Mouse (Mus musculus) heart, embryonic 11.5 days (tissue): ENCODE results near the gene Pla2g4b. TPM values are rescaled to one million over a fixed set of nuclear protein-coding genes. Genes with fewer than 3 reads are reported as not detected.

Experiments
- ATAC-seq: fragments of 200-750 bp; cut with Nextera tagmentation; replicated peaks from 2 replicates; pipeline ENCODE4 v1.8.0; 2017; ENCODE audit warnings: moderate library complexity; ENCODE audit not compliant: insufficient number of reproducible peaks, low FRiP score, low TSS enrichment
- H3K27ac ChIP-seq: fragments of 300-500 bp; sonication (generic); 2 replicates; pipeline ENCODE4 v1.5.1; 2014; ENCODE audit warnings: mild to moderate bottlenecking, low read depth, low read length
- H3K27me3 ChIP-seq: fragments of 300-500 bp; sonication (generic); 2 replicates; pipeline ENCODE4 v1.6.1; 2014; ENCODE audit warnings: mild to moderate bottlenecking, low read length, mixed read lengths; ENCODE audit not compliant: control insufficient read depth, insufficient read depth
- H3K36me3 ChIP-seq: fragments of 300-500 bp; sonication (generic); 2 replicates; pipeline ENCODE4 v1.6.1; 2014; ENCODE audit warnings: mild to moderate bottlenecking, low read length, moderate library complexity, mixed read lengths; ENCODE audit not compliant: control insufficient read depth, insufficient read depth
- H3K4me1 ChIP-seq: fragments of 300-500 bp; sonication (generic); 2 replicates; pipeline ENCODE4 v1.6.1; 2014; ENCODE audit warnings: low read length; ENCODE audit not compliant: control insufficient read depth, insufficient read depth
- H3K4me2 ChIP-seq: fragments of 300-500 bp; sonication (generic); 2 replicates; pipeline ENCODE4 v1.6.1; 2014; ENCODE audit warnings: mild to moderate bottlenecking, moderate library complexity
- H3K4me3 ChIP-seq: fragments of 300-500 bp; sonication (generic); 2 replicates; pipeline ENCODE4 v1.5.1; 2014; ENCODE audit warnings: low read depth, low read length
- H3K9ac ChIP-seq: fragments of 300-500 bp; sonication (generic); 2 replicates; pipeline ENCODE4 v1.6.1; 2014; ENCODE audit warnings: mild to moderate bottlenecking, low read depth, low read length, moderate library complexity
- H3K9me3 ChIP-seq: fragments of 300-500 bp; sonication (generic); replicated peaks from 2 replicates; pipeline ENCODE4 v1.6.1; 2016; ENCODE audit warnings: low read length; ENCODE audit not compliant: control insufficient read depth
- WGBS: fragments of 180-500 bp; shearing (Covaris S2); extraction: QIAGEN DNeasy Blood & Tissue Kit; methylation state at CpG from one replicate; pipeline ENCODE4 v1.1.7; 2014; ENCODE audit not compliant: insufficient replicate concordance; 5-methylcytosine and 5-hydroxymethylcytosine counted together
- polyA plus RNA-seq: library from polyadenylated mRNA; unstranded; fragments of >200 nt; fragmentation: Nextera tagmentation; extraction: Ambion mirVana; gene quantifications from 2 replicates; pipeline ENCODE4 v1.2.1, GENCODE M21; 2014

Gene Pla2g4b
- polyA plus RNA-seq, 1 experiment from 2014 or later, result 1.2 TPM

GRCm38 (mm10) chr2:120060651-120061050 lies 27.4 kb downstream of the Pla2g4b start:
- WGBS, result 70% methylated on average over 9 of the region's 9 CpGs
- Histone ChIP-seq H3K9ac (no peak overlapping the region), H3K9me3 (no peaks in the 10 kb centered on the region), H3K4me3 (no peak overlapping the region), H3K4me1 (no peaks in the 10 kb centered on the region; the same call in 1 of the 2 replicates), H3K27me3 (peaks cover 16% of the 10 kb centered on the region; the same call in 1 of the 2 replicates), H3K36me3 (no peaks in the 10 kb centered on the region), H3K4me2 (no peak overlapping the region), H3K27ac (no peak overlapping the region)
- no peak for ATAC-seq

DNA sequence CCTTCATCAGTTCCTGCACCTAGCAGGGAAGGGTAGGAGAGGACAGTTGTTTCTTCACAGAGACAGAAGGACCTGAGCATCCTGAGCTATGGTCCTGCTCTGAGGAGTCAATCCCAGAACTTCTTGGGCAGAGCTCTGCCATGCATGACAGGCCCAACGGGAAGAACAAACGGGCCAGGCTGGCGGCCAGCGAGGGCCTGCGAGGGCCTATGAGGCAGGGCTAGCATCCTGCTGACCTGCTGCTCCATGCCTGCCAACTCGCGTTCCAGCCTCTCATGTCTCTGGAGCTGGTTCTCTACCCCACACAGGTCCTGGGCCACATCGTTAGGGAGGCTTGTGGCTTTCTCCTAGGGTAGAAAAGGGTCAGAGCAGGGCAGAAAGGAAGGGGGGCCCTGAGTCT lies 29.0 kb downstream of the Pla2g4b start:
- H3K4me3 ChIP-seq, result no peak overlapping the region
- peaks cover 16% of the 10 kb centered on the region; the same call in 1 of the 2 replicates for H3K27me3 ChIP-seq
- no peak for ATAC-seq
- no peaks in the 10 kb centered on the region for H3K36me3 ChIP-seq
- 84% methylated on average over 8 of the region's 8 CpGs for WGBS
- H3K4me1 ChIP-seq, result no peaks in the 10 kb centered on the region
- no peak overlapping the region for H3K27ac ChIP-seq
- no peak overlapping the region for H3K9ac ChIP-seq
- no peak overlapping the region for H3K4me2 ChIP-seq
- no peaks in the 10 kb centered on the region for H3K9me3 ChIP-seq

DNA sequence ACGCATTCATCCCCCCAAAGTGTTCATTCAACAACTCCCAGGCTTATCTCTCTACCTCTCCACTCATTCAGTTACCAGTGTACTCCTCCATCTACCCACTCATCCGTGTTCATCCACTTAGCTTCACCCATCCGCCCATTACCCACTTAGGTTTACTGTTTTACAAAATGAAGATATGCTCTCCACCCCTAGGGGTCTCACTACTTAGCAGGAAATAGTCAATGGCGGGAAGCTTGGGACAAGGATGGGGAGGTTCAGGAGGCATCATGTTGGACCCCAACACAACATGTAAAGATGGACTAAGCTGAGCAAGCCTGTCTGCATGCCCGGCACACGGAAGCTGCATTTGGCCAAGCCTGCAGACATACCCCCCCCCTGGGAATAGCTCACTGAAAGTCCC lies 31.4 kb downstream of the Pla2g4b start:
- no peak overlapping the region for H3K27ac ChIP-seq
- WGBS, result 74% methylated on average over 6 of the region's 6 CpGs
- no peak overlapping the region for H3K9ac ChIP-seq
- no peaks in the 10 kb centered on the region for H3K4me1 ChIP-seq
- H3K36me3 ChIP-seq, result no peaks in the 10 kb centered on the region
- no peak for ATAC-seq
- no peaks in the 10 kb centered on the region for H3K9me3 ChIP-seq
- H3K4me3 ChIP-seq, result no peak overlapping the region
- no peak overlapping the region for H3K4me2 ChIP-seq
- H3K27me3 ChIP-seq, result peaks cover 9% of the 10 kb centered on the region; the same call in 1 of the 2 replicates

- ATAC-seq, result no peak
- H3K9me3 ChIP-seq, result no peaks in the 10 kb centered on the region
- no peaks in the 10 kb centered on the region for H3K36me3 ChIP-seq
- H3K27me3 ChIP-seq, result peaks cover 9% of the 10 kb centered on the region; the same call in 1 of the 2 replicates
- H3K4me1 ChIP-seq, result no peaks in the 10 kb centered on the region
- no peak overlapping the region for H3K4me3 ChIP-seq
- no peak overlapping the region for H3K4me2 ChIP-seq
- WGBS, result 84% methylated on average over 10 of the region's 10 CpGs
- H3K9ac ChIP-seq, result no peak overlapping the region
- no peak overlapping the region for H3K27ac ChIP-seq
These were observed 32.0 kb downstream of the Pla2g4b start for GRCm38 (mm10) chr2:120065243-120065642.

- 69% methylated on average over 3 of the region's 3 CpGs for WGBS
- no peak overlapping the region for H3K4me2 ChIP-seq
- no peaks in the 10 kb centered on the region for H3K36me3 ChIP-seq
- no peak overlapping the region for H3K9ac ChIP-seq
- no peaks in the 10 kb centered on the region for H3K4me1 ChIP-seq
- no peak overlapping the region for H3K27ac ChIP-seq
- H3K9me3 ChIP-seq, result no peaks in the 10 kb centered on the region
- H3K4me3 ChIP-seq, result no peak overlapping the region
- ATAC-seq, result no peak
- H3K27me3 ChIP-seq, result peaks cover 9% of the 10 kb centered on the region; the same call in 1 of the 2 replicates
These were observed 33.0 kb downstream of the Pla2g4b start for GRCm38 (mm10) chr2:120066224-120066623.

DNA sequence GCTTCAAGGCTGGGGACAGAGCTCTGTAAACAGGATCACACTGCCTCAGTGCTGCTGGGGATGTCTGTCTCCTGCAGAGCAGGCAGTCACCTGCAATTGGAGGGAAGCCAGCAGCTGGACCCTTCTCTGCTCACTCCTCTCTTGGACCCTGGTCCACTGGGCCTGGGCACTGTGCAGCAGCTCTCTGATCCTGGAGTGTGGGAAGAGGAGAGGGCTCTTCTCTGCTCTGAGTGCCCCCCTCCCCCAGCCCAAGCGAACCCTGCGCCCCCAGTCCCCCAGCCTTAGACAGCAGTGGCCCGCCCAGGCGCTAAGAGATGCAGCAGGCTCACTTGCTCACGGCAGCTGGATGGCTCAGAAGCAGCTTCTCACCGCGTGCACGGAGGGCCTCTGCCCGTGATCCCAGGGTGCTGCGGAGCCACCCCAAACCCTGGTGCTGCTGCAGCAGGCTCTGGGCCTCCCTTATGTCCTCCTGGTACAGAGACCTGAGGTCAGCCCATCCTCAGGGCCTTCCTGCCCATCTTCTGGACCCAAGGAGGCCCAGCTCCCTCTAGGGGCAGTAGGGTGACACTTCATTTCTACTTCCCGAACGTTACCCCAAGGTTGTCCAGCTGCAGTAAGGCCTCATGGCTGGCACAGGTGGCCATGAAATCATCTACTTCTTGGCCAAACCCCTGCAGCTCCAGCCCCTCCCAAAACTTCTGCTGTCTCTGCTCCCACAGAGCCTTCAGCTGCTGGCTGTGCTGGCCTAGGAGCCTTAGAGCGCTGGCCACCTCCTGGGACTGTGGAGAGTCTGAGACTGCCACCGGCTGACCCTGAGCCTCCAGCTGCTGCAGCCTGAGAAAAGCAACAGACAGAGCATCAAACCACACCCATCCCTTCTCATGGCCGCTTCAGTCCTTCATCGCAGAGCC lies 35.6 kb downstream of the Pla2g4b start:
- Histone ChIP-seq H3K4me2 (no peak overlapping the region), H3K9ac (no peak overlapping the region), H3K4me3 (no peak overlapping the region), H3K9me3 (no peaks in the 10 kb centered on the region), H3K4me1 (no peaks in the 10 kb centered on the region), H3K27me3 (peaks cover 5% of the 10 kb centered on the region; the same call in 1 of the 2 replicates), H3K36me3 (no peaks in the 10 kb centered on the region), H3K27ac (no peak overlapping the region)
- 41% methylated on average over 16 of the region's 16 CpGs for WGBS
- ATAC-seq, result no peak

DNA sequence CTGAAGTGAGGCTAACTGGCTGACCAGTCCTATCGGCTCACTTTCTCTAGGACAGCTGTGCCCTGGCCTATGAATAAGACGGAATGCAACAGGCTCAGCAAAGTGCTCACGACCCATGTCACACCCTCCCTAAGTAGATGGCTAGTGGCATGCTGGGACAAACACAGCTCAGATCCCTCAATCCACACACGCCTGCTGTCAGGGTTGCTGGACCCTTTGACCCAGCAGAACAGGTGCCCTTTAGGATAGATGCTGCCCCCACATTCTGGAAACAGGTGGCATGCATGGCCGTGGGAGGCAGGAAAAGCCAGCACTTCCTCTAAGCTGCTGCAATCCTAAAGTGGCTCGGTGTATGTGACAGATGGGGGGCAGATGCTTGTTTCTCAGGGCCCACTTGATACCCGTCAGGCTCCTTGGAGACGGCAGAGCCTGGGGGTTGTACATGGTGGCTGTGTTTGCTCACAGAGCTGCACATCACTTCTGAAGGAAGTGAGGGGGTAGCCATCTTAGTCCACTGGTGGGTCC lies 36.3 kb downstream of the Pla2g4b start:
- Histone ChIP-seq H3K9ac (no peak overlapping the region), H3K4me1 (no peaks in the 10 kb centered on the region), H3K27me3 (peaks cover 5% of the 10 kb centered on the region; the same call in 1 of the 2 replicates), H3K36me3 (no peaks in the 10 kb centered on the region), H3K9me3 (no peaks in the 10 kb centered on the region), H3K4me2 (no peak overlapping the region), H3K4me3 (no peak overlapping the region), H3K27ac (no peak overlapping the region)
- no peak for ATAC-seq
- WGBS, result 70% methylated on average over 8 of the region's 8 CpGs

DNA sequence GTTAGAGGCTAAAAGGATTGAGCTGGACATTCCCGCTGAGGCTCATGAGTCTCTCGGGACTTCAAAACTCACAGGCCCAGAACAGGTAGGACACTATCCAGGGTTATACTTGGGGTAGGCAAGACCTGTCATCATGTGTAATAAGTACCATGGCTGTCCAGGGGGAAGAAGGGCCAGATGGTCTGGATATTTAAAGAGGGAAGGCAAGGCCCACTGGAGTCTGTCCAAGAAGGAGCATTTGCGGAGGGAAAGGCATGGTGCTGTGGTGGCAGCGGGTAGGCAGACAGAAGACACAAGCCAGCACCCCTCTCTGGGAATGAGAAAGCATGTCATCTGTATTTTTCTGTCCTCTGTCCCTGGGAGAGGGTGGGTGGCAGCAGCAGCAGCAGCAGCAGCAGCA lies 40.9 kb downstream of the Pla2g4b start:
- Histone ChIP-seq H3K36me3 (no peaks in the 10 kb centered on the region), H3K4me2 (no peak overlapping the region), H3K9me3 (no peaks in the 10 kb centered on the region), H3K27me3 (peaks cover 22% of the 10 kb centered on the region), H3K4me1 (0 out of 2 replicates have a peak, but pooled peaks cover 8% of the 10 kb centered on the region), H3K9ac (no peak overlapping the region), H3K27ac (no peak overlapping the region), H3K4me3 (no peak overlapping the region)
- WGBS, result 74% methylated on average over 4 of the region's 4 CpGs
- no peak for ATAC-seq
